Mouse (Mus musculus): ENCODE results near the gene Srsf2. TPM values are rescaled to one million over a fixed set of nuclear protein-coding genes. Genes with fewer than 3 reads are reported as not detected.

Srsf2 gene
- polyA plus RNA-seq, 1 experiment from 2014 or later = 360 TPM

- no peaks in the 10 kb centered on the region for H3K4me1 ChIP-seq (ENCODE audit: control insufficient read depth, low read depth, low read length)
- WGBS (ENCODE audit: insufficient replicate concordance) = 47% methylated on average over 8 of the region's 8 CpGs
- no peaks in the 10 kb centered on the region for H3K27me3 ChIP-seq (ENCODE audit: control insufficient read depth, insufficient read depth, low read depth, low read length)
- H3K27ac ChIP-seq (ENCODE audit: low read length) = no peak overlapping the region
- H3K4me2 ChIP-seq (ENCODE audit: low read depth, low read length) = no peak overlapping the region
- ATAC-seq (ENCODE audit: low read depth) = no peak
- no peaks in the 10 kb centered on the region for H3K36me3 ChIP-seq (ENCODE audit: control insufficient read depth, insufficient read depth)
- no peak overlapping the region for H3K4me3 ChIP-seq (ENCODE audit: low read depth, low read length)
- H3K9me3 ChIP-seq (replicated peaks; ENCODE audit: control insufficient read depth, low read length) = no peaks in the 10 kb centered on the region
- H3K9ac ChIP-seq (ENCODE audit: low read depth, low read length) = no peak overlapping the region
These were observed 34.2 kb downstream of the Srsf2 start for GRCm38 (mm10) chr11:116818722-116819121.

GRCm38 (mm10) chr11:116817567-116817966 lies 35.3 kb downstream of the Srsf2 start:
- no peaks in the 10 kb centered on the region for H3K27me3 ChIP-seq (ENCODE audit: control insufficient read depth, insufficient read depth, low read depth, low read length)
- H3K9ac ChIP-seq (ENCODE audit: low read depth, low read length) = no peak overlapping the region
- H3K27ac ChIP-seq (ENCODE audit: low read length) = no peak overlapping the region
- WGBS (ENCODE audit: insufficient replicate concordance) = 79% methylated on average over 5 of the region's 5 CpGs
- H3K36me3 ChIP-seq (ENCODE audit: control insufficient read depth, insufficient read depth) = no peaks in the 10 kb centered on the region
- no peak overlapping the region for H3K4me2 ChIP-seq (ENCODE audit: low read depth, low read length)
- no peaks in the 10 kb centered on the region for H3K4me1 ChIP-seq (ENCODE audit: control insufficient read depth, low read depth, low read length)
- H3K9me3 ChIP-seq (replicated peaks; ENCODE audit: control insufficient read depth, low read length) = no peaks in the 10 kb centered on the region
- no peak for ATAC-seq (ENCODE audit: low read depth)
- no peak overlapping the region for H3K4me3 ChIP-seq (ENCODE audit: low read depth, low read length)

- Histone ChIP-seq H3K4me1 (ENCODE audit: control insufficient read depth, low read depth, low read length) (no peaks in the 10 kb centered on the region), H3K9me3 (replicated peaks; ENCODE audit: control insufficient read depth, low read length) (no peaks in the 10 kb centered on the region), H3K27me3 (ENCODE audit: control insufficient read depth, insufficient read depth, low read depth, low read length) (no peaks in the 10 kb centered on the region), H3K4me2 (ENCODE audit: low read depth, low read length) (no peak overlapping the region), H3K27ac (ENCODE audit: low read length) (no peak overlapping the region), H3K9ac (ENCODE audit: low read depth, low read length) (no peak overlapping the region), H3K36me3 (ENCODE audit: control insufficient read depth, insufficient read depth) (no peaks in the 10 kb centered on the region), H3K4me3 (ENCODE audit: low read depth, low read length) (no peak overlapping the region)
- ATAC-seq (ENCODE audit: low read depth) = no peak
- WGBS (ENCODE audit: insufficient replicate concordance) = 63% methylated on average over 5 of the region's 5 CpGs
These were observed 36.1 kb downstream of the Srsf2 start for GRCm38 (mm10) chr11:116816769-116817168.

- peaks cover 2% of the 10 kb centered on the region; the same call in 1 of the 2 replicates for H3K4me1 ChIP-seq (ENCODE audit: control insufficient read depth, low read depth, low read length)
- ATAC-seq (ENCODE audit: low read depth) = no peak
- H3K9ac ChIP-seq (ENCODE audit: low read depth, low read length) = no peak overlapping the region
- no peaks in the 10 kb centered on the region for H3K9me3 ChIP-seq (replicated peaks; ENCODE audit: control insufficient read depth, low read length)
- no peaks in the 10 kb centered on the region for H3K27me3 ChIP-seq (ENCODE audit: control insufficient read depth, insufficient read depth, low read depth, low read length)
- no peaks in the 10 kb centered on the region for H3K36me3 ChIP-seq (ENCODE audit: control insufficient read depth, insufficient read depth)
- H3K4me2 ChIP-seq (ENCODE audit: low read depth, low read length) = no peak overlapping the region
- H3K27ac ChIP-seq (ENCODE audit: low read length) = no peak overlapping the region
- 42% methylated on average over 7 of the region's 7 CpGs for WGBS (ENCODE audit: insufficient replicate concordance)
- H3K4me3 ChIP-seq (ENCODE audit: low read depth, low read length) = no peak overlapping the region
These were observed 37.9 kb downstream of the Srsf2 start for GRCm38 (mm10) chr11:116814884-116815415.

GRCm38 (mm10) chr11:116814076-116814883 lies 38.6 kb downstream of the Srsf2 start:
- no peaks in the 10 kb centered on the region for H3K9me3 ChIP-seq (replicated peaks; ENCODE audit: control insufficient read depth, low read length)
- H3K9ac ChIP-seq (ENCODE audit: low read depth, low read length) = no peak overlapping the region
- no peaks in the 10 kb centered on the region for H3K36me3 ChIP-seq (ENCODE audit: control insufficient read depth, insufficient read depth)
- H3K4me1 ChIP-seq (ENCODE audit: control insufficient read depth, low read depth, low read length) = peaks cover 2% of the 10 kb centered on the region; the same call in 1 of the 2 replicates
- no peak overlapping the region for H3K4me3 ChIP-seq (ENCODE audit: low read depth, low read length)
- ATAC-seq (ENCODE audit: low read depth) = no peak
- no peak overlapping the region for H3K4me2 ChIP-seq (ENCODE audit: low read depth, low read length)
- no peaks in the 10 kb centered on the region for H3K27me3 ChIP-seq (ENCODE audit: control insufficient read depth, insufficient read depth, low read depth, low read length)
- 0 out of 2 replicates have a peak overlapping the region, but pooled peaks have one; percentile 19 for H3K27ac ChIP-seq (ENCODE audit: low read length)
- WGBS (ENCODE audit: insufficient replicate concordance) = 36% methylated on average over 20 of the region's 20 CpGs

DNA sequence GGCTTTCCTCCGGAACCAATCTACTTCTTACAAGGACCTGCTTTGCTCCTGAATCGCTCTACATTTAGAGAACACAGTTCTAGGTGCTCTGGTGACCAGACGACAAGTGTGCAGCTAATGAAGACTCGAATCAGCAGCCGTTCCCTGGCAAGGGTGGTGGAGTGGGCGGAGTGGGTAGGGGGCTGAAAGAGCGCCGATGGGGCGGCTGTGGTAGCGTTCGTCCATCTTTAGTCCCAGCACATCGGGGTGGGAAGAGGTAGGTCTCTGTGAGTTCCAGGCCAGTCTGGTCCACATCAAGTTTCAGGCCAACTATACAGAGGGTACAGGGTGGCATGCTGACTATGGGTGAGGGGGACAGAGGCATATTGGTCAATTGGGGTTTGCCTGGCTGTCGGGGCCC lies 39.3 kb downstream of the Srsf2 start:
- WGBS (ENCODE audit: insufficient replicate concordance) = 77% methylated on average over 13 of the region's 13 CpGs
- Histone ChIP-seq H3K27ac (ENCODE audit: low read length) (no peak overlapping the region), H3K4me3 (ENCODE audit: low read depth, low read length) (no peak overlapping the region), H3K27me3 (ENCODE audit: control insufficient read depth, insufficient read depth, low read depth, low read length) (no peaks in the 10 kb centered on the region), H3K9ac (ENCODE audit: low read depth, low read length) (no peak overlapping the region), H3K4me2 (ENCODE audit: low read depth, low read length) (no peak overlapping the region), H3K9me3 (replicated peaks; ENCODE audit: control insufficient read depth, low read length) (no peaks in the 10 kb centered on the region), H3K36me3 (ENCODE audit: control insufficient read depth, insufficient read depth) (no peaks in the 10 kb centered on the region), H3K4me1 (ENCODE audit: control insufficient read depth, low read depth, low read length) (peaks cover 2% of the 10 kb centered on the region; the same call in 1 of the 2 replicates)
- ATAC-seq (ENCODE audit: low read depth) = no peak

GRCm38 (mm10) chr11:116812793-116813529 lies 39.9 kb downstream of the Srsf2 start:
- H3K27ac ChIP-seq (ENCODE audit: low read length) = no peak overlapping the region
- H3K36me3 ChIP-seq (ENCODE audit: control insufficient read depth, insufficient read depth) = no peaks in the 10 kb centered on the region
- 63% methylated on average over 21 of the region's 21 CpGs for WGBS (ENCODE audit: insufficient replicate concordance)
- H3K9ac ChIP-seq (ENCODE audit: low read depth, low read length) = no peak overlapping the region
- H3K27me3 ChIP-seq (ENCODE audit: control insufficient read depth, insufficient read depth, low read depth, low read length) = no peaks in the 10 kb centered on the region
- no peaks in the 10 kb centered on the region for H3K9me3 ChIP-seq (replicated peaks; ENCODE audit: control insufficient read depth, low read length)
- peaks cover 2% of the 10 kb centered on the region; the same call in 1 of the 2 replicates for H3K4me1 ChIP-seq (ENCODE audit: control insufficient read depth, low read depth, low read length)
- no peak overlapping the region for H3K4me2 ChIP-seq (ENCODE audit: low read depth, low read length)
- no peak for ATAC-seq (ENCODE audit: low read depth)
- H3K4me3 ChIP-seq (ENCODE audit: low read depth, low read length) = no peak overlapping the region

DNA sequence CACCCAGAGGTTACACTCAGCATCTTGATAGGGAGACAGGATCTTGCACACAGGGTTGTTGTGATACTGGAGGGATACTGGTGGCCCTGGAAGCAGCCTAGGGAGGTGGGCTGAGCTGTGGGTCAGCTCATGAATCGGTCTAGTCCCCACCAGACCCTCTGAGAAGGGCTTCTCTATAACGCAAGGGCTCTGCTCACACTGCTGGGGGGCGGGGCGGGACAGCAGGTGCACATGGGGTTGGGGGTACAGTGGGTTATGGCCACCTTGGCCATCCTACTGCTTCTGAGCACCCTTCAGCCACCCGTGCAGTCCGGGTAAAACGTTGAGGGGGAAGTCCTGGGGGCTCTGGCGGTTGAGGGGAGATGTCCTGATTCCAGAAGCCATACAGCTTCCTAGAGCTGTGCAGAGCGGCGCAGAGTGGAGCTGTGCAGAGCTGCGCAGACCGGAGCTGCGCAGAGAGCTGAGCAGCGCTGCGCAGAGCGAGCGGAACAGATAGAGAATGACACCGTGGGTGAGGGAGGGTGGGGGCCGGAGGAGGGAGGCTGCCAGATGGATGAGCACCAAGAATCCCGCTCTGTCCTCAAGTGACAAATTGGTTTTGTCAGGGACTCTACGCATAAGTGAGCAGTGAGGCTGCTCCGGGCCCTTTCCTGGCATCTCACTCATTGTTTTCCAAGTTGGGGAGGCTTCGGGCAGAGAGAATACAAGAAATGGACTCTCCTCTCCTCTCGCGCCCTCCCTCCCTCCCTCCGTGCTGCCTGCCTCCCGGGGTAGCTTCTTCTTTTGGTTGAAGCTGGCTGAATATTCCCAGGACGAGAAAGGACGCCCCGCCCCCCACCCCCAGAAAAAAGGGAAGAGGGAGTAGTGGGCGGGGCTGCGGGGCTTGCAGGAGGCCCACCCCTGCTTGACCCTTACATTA lies 41.7 kb downstream of the Srsf2 start:
- Histone ChIP-seq H3K4me3 (ENCODE audit: low read depth, low read length) (peak overlapping the region; percentile 35), H3K36me3 (ENCODE audit: control insufficient read depth, insufficient read depth) (no peaks in the 10 kb centered on the region), H3K27me3 (ENCODE audit: control insufficient read depth, insufficient read depth, low read depth, low read length) (no peaks in the 10 kb centered on the region), H3K9me3 (replicated peaks; ENCODE audit: control insufficient read depth, low read length) (no peaks in the 10 kb centered on the region), H3K4me2 (ENCODE audit: low read depth, low read length) (peak overlapping the region; percentile 55), H3K27ac (ENCODE audit: low read length) (no peak overlapping the region), H3K9ac (ENCODE audit: low read depth, low read length) (no peak overlapping the region), H3K4me1 (ENCODE audit: control insufficient read depth, low read depth, low read length) (peaks cover 2% of the 10 kb centered on the region; the same call in 1 of the 2 replicates)
- peak; percentile 49 for ATAC-seq (ENCODE audit: low read depth)
- 10% methylated on average over 30 of the region's 32 CpGs for WGBS (ENCODE audit: insufficient replicate concordance)
